8 mouse cellular contexts compared by ENCODE assay signal in the genomic region with DNA sequence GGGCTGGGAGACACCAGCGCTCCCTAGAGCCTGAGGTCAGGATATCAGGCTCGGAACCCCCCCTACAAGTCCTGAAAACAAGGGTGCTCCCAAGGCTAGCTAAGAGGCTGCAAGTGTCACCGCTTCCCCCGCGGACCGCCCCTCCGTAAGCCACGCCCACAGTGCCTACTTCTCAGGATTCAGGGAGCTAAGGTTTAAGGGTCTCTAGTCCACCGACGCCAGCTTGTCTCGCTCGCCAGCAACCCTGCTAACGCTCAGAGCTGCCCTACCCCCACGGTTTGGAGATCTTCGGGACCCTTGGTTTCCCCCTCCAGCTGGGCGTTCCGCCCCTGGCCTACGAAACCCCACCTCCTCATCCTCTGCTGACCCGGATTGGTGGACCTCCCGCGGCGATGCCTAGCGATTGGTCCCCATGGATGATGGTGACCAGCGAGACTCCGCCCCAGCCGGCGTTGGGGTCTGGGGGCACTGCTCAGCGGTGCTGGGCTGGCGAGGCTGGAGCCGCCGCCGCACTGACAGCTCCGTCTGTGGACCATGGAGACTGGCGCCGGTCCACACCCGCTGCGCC. TPM values are rescaled to one million over a fixed set of nuclear protein-coding genes. Genes with fewer than 3 reads are reported as not detected.
DNase-seq lines count a peak whose midpoint lies in the region; ATAC-seq and TF ChIP-seq lines count a peak whose summit lies in the region.

No protein-coding gene starts in this region.

- no peaks in the 10 kb centered on the region for H3K4me1 ChIP-seq in heart, postnatal 0 days (ENCODE audit: control insufficient read depth, insufficient read depth)
- peaks cover 32% of the 10 kb centered on the region for H3K4me1 ChIP-seq in neural tube, embryonic 15.5 days

- TF ChIP-seq CTCF in heart, postnatal 0 days (IDR thresholded peaks at IDR 0.05; ENCODE audit: low read depth), result no peak

- under 1% methylated on average over 37 of the region's 37 CpGs for WGBS in heart, postnatal 0 days
- WGBS in neural tube, embryonic 15.5 days, result under 1% methylated on average over 35 of the region's 37 CpGs

- no peak for ATAC-seq in heart, postnatal 0 days (ENCODE audit: insufficient read depth, low read depth)
- ATAC-seq in neural tube, embryonic 15.5 days (ENCODE audit: low FRiP score), result peak; percentile 96

- TF ChIP-seq EP300 in heart, postnatal 0 days (IDR thresholded peaks at IDR 0.05; ENCODE audit: low read depth), result no peak

- H3K9me3 ChIP-seq in heart, postnatal 0 days (replicated peaks; ENCODE audit: control insufficient read depth, low read length), result no peaks in the 10 kb centered on the region
- H3K9me3 ChIP-seq in neural tube, embryonic 15.5 days (replicated peaks), result no peaks in the 10 kb centered on the region

- H3K9ac ChIP-seq in heart, postnatal 0 days (replicated peaks; ENCODE audit: low read depth, low read length), result no peak overlapping the region
- peak overlapping the region; percentile 45 for H3K9ac ChIP-seq in neural tube, embryonic 15.5 days (replicated peaks)

- intact Hi-C loops in left cerebral cortex, postnatal 36 days (cut with DNase I), result no loop called here
- intact Hi-C loops in gastrocnemius, postnatal 36 days (cut with DNase I), result no loop called here

- no peak overlapping the region for H3K27ac ChIP-seq in heart, postnatal 0 days (ENCODE audit: low read depth)
- peak overlapping the region; percentile 79 for H3K27ac ChIP-seq in neural tube, embryonic 15.5 days (replicated peaks)

- peak overlapping the region; percentile 19; the same call in 1 of the 2 replicates for H3K4me3 ChIP-seq in heart, postnatal 0 days (ENCODE audit: low read depth, low read length)
- H3K4me3 ChIP-seq in neural tube, embryonic 15.5 days (replicated peaks), result peak overlapping the region; percentile 50

- no peak for DNase-seq in heart, postnatal 0 days (ENCODE audit: low spot score)
- no peak for DNase-seq in heart, adult 9 months (ENCODE audit: low spot score in 2 of 2)
- peak; percentile 57 to 69 for DNase-seq in cerebellum, postnatal 36 days
- DNase-seq in frontal cortex, postnatal 36 days (ENCODE audit: low spot score in 2 of 2), result peak; percentile 87 to 88
- DNase-seq in left cerebral cortex, postnatal 36 days (ENCODE audit: low spot score in 2 of 2), result peak; percentile 88
- no peak for DNase-seq in urinary bladder, postnatal 14 days (ENCODE audit: low spot score)
- DNase-seq in gastrocnemius, postnatal 36 days, result no peak

- no peaks in the 10 kb centered on the region for H3K36me3 ChIP-seq in heart, postnatal 0 days (replicated peaks; ENCODE audit: control insufficient read depth, insufficient read depth, low read length)
- no peaks in the 10 kb centered on the region for H3K36me3 ChIP-seq in neural tube, embryonic 15.5 days

- peak overlapping the region; percentile 30; the same call in 1 of the 2 replicates for H3K4me2 ChIP-seq in heart, postnatal 0 days (ENCODE audit: low read depth, low read length)
- peak overlapping the region; percentile 72 for H3K4me2 ChIP-seq in neural tube, embryonic 15.5 days

- peaks cover 63% of the 10 kb centered on the region for H3K27me3 ChIP-seq in heart, postnatal 0 days (ENCODE audit: control insufficient read depth, insufficient read depth, low read length)
- peaks cover 39% of the 10 kb centered on the region for H3K27me3 ChIP-seq in neural tube, embryonic 15.5 days (replicated peaks)

RNA-seq across cellular contexts. Expression of a gene that starts 0.7 kb away (rescaled TPM):
- total RNA-seq in heart, postnatal 0 days (2014; rRNA removed; ENCODE audit: low replicate concordance), result not detected in 2 replicates
- polyA plus RNA-seq in heart, postnatal 0 days (2015; fragmentation: Nextera tagmentation; extraction: Ambion mirVana), result not detected in 2 replicates
- total RNA-seq in left cerebral cortex, postnatal 36 days (2021), result 10 to 100 TPM; 40.4 to 67.2 TPM
- 9.4 and 13.7 TPM in 2 replicates for polyA plus RNA-seq in neural tube, embryonic 15.5 days (2015; fragmentation: Nextera tagmentation; extraction: Ambion mirVana)
- total RNA-seq in gastrocnemius, postnatal 36 days (2021), result not detected

RNA-seq across cellular contexts. Expression of a gene that starts 19.5 kb away (rescaled TPM):
- total RNA-seq in heart, postnatal 0 days (2014; rRNA removed; ENCODE audit: low replicate concordance), result 0.39 TPM in 1 of 2 replicates, not detected in the other
- 0.04 and 0.11 TPM in 2 replicates for polyA plus RNA-seq in heart, postnatal 0 days (2015; fragmentation: Nextera tagmentation; extraction: Ambion mirVana)
- 10 to 100 TPM; 48.4 to 58.0 TPM for total RNA-seq in left cerebral cortex, postnatal 36 days (2021)
- 10.4 and 17.8 TPM in 2 replicates for polyA plus RNA-seq in neural tube, embryonic 15.5 days (2015; fragmentation: Nextera tagmentation; extraction: Ambion mirVana)
- total RNA-seq in gastrocnemius, postnatal 36 days (2021), result under 1 TPM; 0.39 to 0.43 TPM

RNA-seq across cellular contexts. Expression of a gene that starts 30.4 kb away (rescaled TPM):
- total RNA-seq in heart, postnatal 0 days (2014; rRNA removed; ENCODE audit: low replicate concordance), result 70.2 and 127 TPM in 2 replicates
- 51.5 and 54.3 TPM in 2 replicates for polyA plus RNA-seq in heart, postnatal 0 days (2015; fragmentation: Nextera tagmentation; extraction: Ambion mirVana)
- 10 to 100 TPM; 75.1 to 84.6 TPM for total RNA-seq in left cerebral cortex, postnatal 36 days (2021)
- 82.5 and 106 TPM in 2 replicates for polyA plus RNA-seq in neural tube, embryonic 15.5 days (2015; fragmentation: Nextera tagmentation; extraction: Ambion mirVana)
- 10 to 100 TPM; 19.6 to 20.4 TPM for total RNA-seq in gastrocnemius, postnatal 36 days (2021)

RNA-seq across cellular contexts. Expression of a gene that starts 30.9 kb away (rescaled TPM):
- 31.8 and 41.3 TPM in 2 replicates for total RNA-seq in heart, postnatal 0 days (2014; rRNA removed; ENCODE audit: low replicate concordance)
- polyA plus RNA-seq in heart, postnatal 0 days (2015; fragmentation: Nextera tagmentation; extraction: Ambion mirVana), result 15.8 and 16.9 TPM in 2 replicates
- 10 to 100 TPM; 31.4 to 35.2 TPM for total RNA-seq in left cerebral cortex, postnatal 36 days (2021)
- polyA plus RNA-seq in neural tube, embryonic 15.5 days (2015; fragmentation: Nextera tagmentation; extraction: Ambion mirVana), result 43.2 and 44.9 TPM in 2 replicates
- total RNA-seq in gastrocnemius, postnatal 36 days (2021), result 1 to 10 TPM; 6.1 to 9.4 TPM

RNA-seq across cellular contexts. Expression of a gene that starts 55.4 kb away (rescaled TPM):
- total RNA-seq in heart, postnatal 0 days (2014; rRNA removed; ENCODE audit: low replicate concordance), result 9.7 and 18.7 TPM in 2 replicates
- 6.0 and 7.1 TPM in 2 replicates for polyA plus RNA-seq in heart, postnatal 0 days (2015; fragmentation: Nextera tagmentation; extraction: Ambion mirVana)
- total RNA-seq in left cerebral cortex, postnatal 36 days (2021), result 10 to 100 TPM; 17.6 to 20.8 TPM
- polyA plus RNA-seq in neural tube, embryonic 15.5 days (2015; fragmentation: Nextera tagmentation; extraction: Ambion mirVana), result 14.2 and 15.2 TPM in 2 replicates
- 1 to 10 TPM; 5.9 to 6.0 TPM for total RNA-seq in gastrocnemius, postnatal 36 days (2021)

Comparison
In these comparisons a context has a peak if more than half of its experiments do, and no peak if none do; other contexts are left out.
1. DNase-seq: peak in cerebellum, postnatal 36 days (2 of 2), frontal cortex, postnatal 36 days (2 of 2) and left cerebral cortex, postnatal 36 days (2 of 2); none in heart, postnatal 0 days (single experiment), heart, adult 9 months (0 of 2), urinary bladder, postnatal 14 days (single experiment) and gastrocnemius, postnatal 36 days (0 of 2).
2. RNA of a gene that starts 0.7 kb away (total RNA-seq): 40.4 to 67.2 TPM in left cerebral cortex, postnatal 36 days; not detected in heart, postnatal 0 days and not detected in gastrocnemius, postnatal 36 days; every median in the first group is over 10 times any median in the second.
3. RNA of a gene that starts 19.5 kb away (total RNA-seq): 48.4 to 58.0 TPM in left cerebral cortex, postnatal 36 days; 0.39 to 0.43 TPM in gastrocnemius, postnatal 36 days and 0.39 TPM in heart, postnatal 0 days; every median in the first group is over 10 times any median in the second.